Comparison of ENCODE assay signal across 8 mouse cellular contexts in genomic region chr10:111566873-111567381, GRCm38 (mm10).
DNase-seq lines count a peak whose midpoint lies in the region; ATAC-seq lines count a peak whose summit lies in the region.

No protein-coding gene starts in this region.

- no peaks in the 10 kb centered on the region for H3K9me3 ChIP-seq in kidney, embryonic 15.5 days (replicated peaks)
- no peaks in the 10 kb centered on the region; the same call in 1 of the 2 replicates for H3K9me3 ChIP-seq in limb, embryonic 15.5 days

- no peak overlapping the region for H3K27ac ChIP-seq in kidney, embryonic 15.5 days
- peak overlapping the region; percentile 28; the same call in 1 of the 2 replicates for H3K27ac ChIP-seq in limb, embryonic 15.5 days

- WGBS in kidney, embryonic 15.5 days = 78% methylated on average over 12 of the region's 12 CpGs
- WGBS in limb, embryonic 15.5 days = 44% methylated on average over 12 of the region's 12 CpGs

- no peak for ATAC-seq in kidney, embryonic 15.5 days (replicated peaks; ENCODE audit: low FRiP score)
- ATAC-seq in limb, embryonic 15.5 days (ENCODE audit: insufficient number of reproducible peaks, low FRiP score, low TSS enrichment, low read depth) = peak; percentile 54; the same call in 1 of the 2 replicates

- H3K9ac ChIP-seq in kidney, embryonic 15.5 days = no peak overlapping the region
- no peak overlapping the region for H3K9ac ChIP-seq in limb, embryonic 15.5 days

- H3K36me3 ChIP-seq in kidney, embryonic 15.5 days = no peaks in the 10 kb centered on the region
- no peaks in the 10 kb centered on the region for H3K36me3 ChIP-seq in limb, embryonic 15.5 days

- no peaks in the 10 kb centered on the region for H3K27me3 ChIP-seq in kidney, embryonic 15.5 days
- no peaks in the 10 kb centered on the region for H3K27me3 ChIP-seq in limb, embryonic 15.5 days

- DNase-seq in kidney, adult 18-20 months = peak; percentile 67
- DNase-seq in cerebellum, adult 11 months = peak; percentile 52
- peak; percentile 54 to 74 for DNase-seq in frontal cortex, postnatal 14 days (ENCODE audit: low spot score in 2 of 2)
- DNase-seq in kidney, adult 9 months = peak; percentile 69
- DNase-seq in telencephalon, adult 2 months (ENCODE audit: low read depth, low spot score) = peak; percentile 59
- DNase-seq in B cell, adult 2 months = no peak

- H3K4me2 ChIP-seq in kidney, embryonic 15.5 days = no peak overlapping the region
- 0 out of 2 replicates have a peak overlapping the region, but pooled peaks have one; percentile 5 for H3K4me2 ChIP-seq in limb, embryonic 15.5 days

- 0 out of 2 replicates have a peak, but pooled peaks cover 2% of the 10 kb centered on the region for H3K4me1 ChIP-seq in kidney, embryonic 15.5 days
- peaks cover 21% of the 10 kb centered on the region for H3K4me1 ChIP-seq in limb, embryonic 15.5 days

- no peak overlapping the region for H3K4me3 ChIP-seq in kidney, embryonic 15.5 days (replicated peaks)
- no peak overlapping the region for H3K4me3 ChIP-seq in limb, embryonic 15.5 days

Comparison
In these comparisons a context has a peak if more than half of its experiments do, and no peak if none do; other contexts are left out.
1. DNase-seq: peak in kidney, adult 18-20 months (single experiment), cerebellum, adult 11 months (single experiment), frontal cortex, postnatal 14 days (2 of 2), kidney, adult 9 months (single experiment) and telencephalon, adult 2 months (single experiment); none in B cell, adult 2 months (0 of 2).